Mouse (Mus musculus): ENCODE measurements around the gene Fam149a. TPM values are rescaled to one million over a fixed set of nuclear protein-coding genes. Genes with fewer than 3 reads are reported as not detected.

Gene Fam149a
- polyA plus RNA-seq (2012; rRNA removed): 2.9 and 4.5 TPM in 2 replicates

GRCm38 (mm10) chr8:45381963-45382347, at the start of gene Fam149a:
TSS of gene Fam149a (minus strand) at chr8:45382291.

GRCm38 (mm10) chr8:45410882-45411281, 28.8 kb upstream of the Fam149a start, which contains the start of gene Tlr3:
TSS of gene Tlr3 (minus strand) at chr8:45411080.

GRCm38 (mm10) chr8:45332685-45333409, 49.2 kb downstream of the Fam149a start, which contains the start of gene Cyp4v3:
TSS of gene Cyp4v3 (minus strand) at chr8:45333216.

GRCm38 (mm10) chr8:45308366-45308765, 73.7 kb downstream of the Fam149a start, which contains the start of gene Gm45753:
TSS of gene Gm45753 (minus strand) at chr8:45308466.

GRCm38 (mm10) chr8:45294687-45295086, 87.4 kb downstream of the Fam149a start, which contains the start of gene Klkb1:
TSS of gene Klkb1 (minus strand) at chr8:45294859.

Other genes starting within 250 kb of the Fam149a start
- gene F11, start 120.3 kb downstream of the Fam149a start, polyA plus RNA-seq (2012; rRNA removed): not detected in 2 replicates
- not detected in 2 replicates for gene Klkb1, start 87.4 kb downstream of the Fam149a start, polyA plus RNA-seq (2012; rRNA removed)
- gene Gm45753, start 73.8 kb downstream of the Fam149a start, polyA plus RNA-seq (2012; rRNA removed): not detected in 2 replicates
- gene Cyp4v3, start 49.1 kb downstream of the Fam149a start, polyA plus RNA-seq (2012; rRNA removed): 1.6 TPM in 2 replicates
- gene Tlr3, start 28.8 kb upstream of the Fam149a start, polyA plus RNA-seq (2012; rRNA removed): 6.8 and 7.9 TPM in 2 replicates
- gene Sorbs2, start 125.5 kb upstream of the Fam149a start, polyA plus RNA-seq (2012; rRNA removed): 30.0 and 38.9 TPM in 2 replicates